Mouse (Mus musculus) E14TG2a.4 (cell line): ENCODE measurements at regions not wholly inside any gene's neighbourhood (a gene's known extent, or its start where the extent isn't known, plus 50 kb on each side); places are given as distances from the start of the nearest gene placed in this dataset.
A peak's percentile ranks its signal among the peaks of the same experiment; 100 is the strongest.

ENCODE experiments used
- H3K27me3 ChIP-seq: 2 replicates; pipeline ENCODE4 v1.6.1; 2014; ENCODE audit warnings: low read length, control low read depth; ENCODE audit not compliant: insufficient read depth
- H3K36me3 ChIP-seq: 2 replicates; pipeline ENCODE4 v1.6.1; 2014; ENCODE audit warnings: low read length, control low read depth; ENCODE audit not compliant: insufficient read depth
- H3K4me1 ChIP-seq: replicated peaks from 2 replicates; pipeline ENCODE4 v1.6.1; 2014; ENCODE audit warnings: low read depth, low read length, control low read depth
- H3K4me3 ChIP-seq: replicated peaks from 2 replicates; pipeline ENCODE4 v1.5.1; 2014; ENCODE audit warnings: mild to moderate bottlenecking, low read length
- H3K9me3 ChIP-seq: 2 replicates; pipeline ENCODE4 v1.6.1; 2014; ENCODE audit warnings: low read length, control low read depth
- CTCF ChIP-seq: conservative IDR thresholded peaks from 2 replicates; pipeline ENCODE4 v1.5.1; 2014; ENCODE audit warnings: low read length
- NANOG ChIP-seq: IDR thresholded peaks from 2 replicates; pipeline ENCODE4 v1.6.1; 2014; ENCODE audit warnings: borderline replicate concordance, low read length, mixed read lengths
- POU5F1 ChIP-seq: IDR thresholded peaks from 2 replicates; pipeline ENCODE4 v1.6.1; 2014; ENCODE audit warnings: low read length, borderline replicate concordance

DNA sequence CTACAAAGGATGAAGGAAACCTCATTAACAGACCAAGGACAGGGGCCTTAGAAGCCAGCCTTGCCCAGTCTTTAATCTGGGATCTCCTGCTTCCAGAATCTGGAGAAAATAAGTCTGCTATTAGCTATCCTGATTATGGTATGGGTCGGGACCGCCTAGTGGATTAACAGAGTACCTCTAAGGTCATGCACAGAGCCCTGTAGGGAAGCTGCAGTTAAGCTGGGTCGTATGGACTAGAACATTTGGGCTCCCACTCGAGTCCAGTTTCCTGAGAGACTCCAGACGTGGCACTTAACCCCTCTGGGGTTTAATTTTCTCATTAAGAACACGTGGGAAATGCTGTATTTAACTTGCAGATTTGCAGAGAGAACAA lies 191.5 kb upstream of the Map3k1 start:
- no peak for TF ChIP-seq CTCF
- TF ChIP-seq NANOG = no peak
- no peak for TF ChIP-seq POU5F1
- Histone ChIP-seq H3K4me3 (no peak overlapping the region), H3K27me3 (peaks cover 16% of the 10 kb centered on the region; the same call in 1 of the 2 replicates), H3K9me3 (0 out of 2 replicates have a peak, but pooled peaks cover 4% of the 10 kb centered on the region), H3K36me3 (no peaks in the 10 kb centered on the region), H3K4me1 (peaks cover 39% of the 10 kb centered on the region)

DNA sequence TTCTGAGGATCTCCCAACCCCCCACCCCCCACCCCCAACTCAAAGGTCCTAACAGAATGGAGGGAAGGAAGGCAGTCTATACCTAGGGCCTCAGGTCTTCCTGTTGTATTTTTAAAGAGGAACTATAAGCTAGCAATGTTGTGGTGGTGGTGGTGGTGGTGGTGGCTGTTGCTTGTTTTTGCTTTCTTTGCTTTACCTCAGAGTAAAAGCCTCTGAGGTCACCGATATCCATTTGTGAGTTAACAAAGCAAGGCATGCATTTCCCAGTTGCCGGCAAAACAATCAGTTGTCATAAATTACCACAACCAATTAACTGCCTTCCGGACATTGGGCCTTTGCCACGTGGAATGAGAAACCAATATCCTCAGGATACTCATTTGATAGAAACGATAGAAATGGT lies 191.9 kb upstream of the Map3k1 start:
- Histone ChIP-seq H3K9me3 (0 out of 2 replicates have a peak, but pooled peaks cover 4% of the 10 kb centered on the region), H3K4me1 (peaks cover 39% of the 10 kb centered on the region), H3K4me3 (no peak overlapping the region), H3K36me3 (no peaks in the 10 kb centered on the region), H3K27me3 (peaks cover 13% of the 10 kb centered on the region; the same call in 1 of the 2 replicates)
- TF ChIP-seq NANOG = no peak
- TF ChIP-seq POU5F1 = no peak
- TF ChIP-seq CTCF = no peak

DNA sequence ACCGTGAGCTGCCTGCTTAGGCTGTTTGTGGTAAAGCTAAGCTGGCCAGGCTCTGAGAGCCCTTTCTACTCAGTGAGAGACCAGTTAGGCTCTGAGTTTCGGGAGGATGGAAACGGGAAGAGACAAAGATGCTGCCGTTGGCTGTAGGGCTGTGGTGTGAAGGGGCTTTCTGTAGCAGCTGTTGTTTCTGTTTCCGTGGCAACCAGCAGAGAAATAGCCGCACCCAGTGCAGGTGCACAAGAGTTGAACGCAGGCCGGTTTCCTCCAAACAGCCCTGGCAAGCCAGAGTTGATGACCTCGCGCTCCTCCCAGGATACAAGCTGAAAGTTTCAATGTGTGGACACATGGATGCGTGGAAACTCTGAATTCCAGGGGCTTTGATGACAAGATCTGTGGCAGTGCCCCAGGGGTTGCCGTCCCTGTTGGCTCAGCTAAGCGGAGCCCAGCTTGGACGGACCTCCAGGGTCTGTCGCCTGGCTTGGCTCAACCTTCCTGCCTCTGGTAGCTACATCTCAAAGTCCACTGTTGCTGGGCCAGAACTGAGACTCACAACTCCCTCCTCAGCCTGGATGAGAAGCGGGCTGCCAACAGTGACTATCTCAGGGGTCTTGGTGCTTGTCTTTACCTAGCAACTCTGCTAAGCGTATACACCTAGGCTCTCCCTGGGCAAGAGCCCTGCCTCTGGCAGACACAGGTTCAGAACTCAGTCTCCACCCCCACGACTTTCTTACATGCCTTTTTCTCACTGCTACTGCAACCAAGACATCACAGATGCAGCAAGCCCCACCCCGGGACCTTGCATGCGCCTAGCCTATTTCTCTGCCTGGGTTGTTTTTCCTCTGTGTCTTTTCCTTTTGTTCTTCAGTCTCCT lies 192.6 kb upstream of the Map3k1 start:
- Histone ChIP-seq H3K4me1 (peaks cover 39% of the 10 kb centered on the region), H3K27me3 (peaks cover 10% of the 10 kb centered on the region; the same call in 1 of the 2 replicates), H3K36me3 (no peaks in the 10 kb centered on the region), H3K4me3 (0 out of 2 replicates have a peak overlapping the region, but pooled peaks have one; percentile 17), H3K9me3 (0 out of 2 replicates have a peak, but pooled peaks cover 4% of the 10 kb centered on the region)
- TF ChIP-seq CTCF = no peak
- no peak for TF ChIP-seq NANOG
- TF ChIP-seq POU5F1 = no peak

DNA sequence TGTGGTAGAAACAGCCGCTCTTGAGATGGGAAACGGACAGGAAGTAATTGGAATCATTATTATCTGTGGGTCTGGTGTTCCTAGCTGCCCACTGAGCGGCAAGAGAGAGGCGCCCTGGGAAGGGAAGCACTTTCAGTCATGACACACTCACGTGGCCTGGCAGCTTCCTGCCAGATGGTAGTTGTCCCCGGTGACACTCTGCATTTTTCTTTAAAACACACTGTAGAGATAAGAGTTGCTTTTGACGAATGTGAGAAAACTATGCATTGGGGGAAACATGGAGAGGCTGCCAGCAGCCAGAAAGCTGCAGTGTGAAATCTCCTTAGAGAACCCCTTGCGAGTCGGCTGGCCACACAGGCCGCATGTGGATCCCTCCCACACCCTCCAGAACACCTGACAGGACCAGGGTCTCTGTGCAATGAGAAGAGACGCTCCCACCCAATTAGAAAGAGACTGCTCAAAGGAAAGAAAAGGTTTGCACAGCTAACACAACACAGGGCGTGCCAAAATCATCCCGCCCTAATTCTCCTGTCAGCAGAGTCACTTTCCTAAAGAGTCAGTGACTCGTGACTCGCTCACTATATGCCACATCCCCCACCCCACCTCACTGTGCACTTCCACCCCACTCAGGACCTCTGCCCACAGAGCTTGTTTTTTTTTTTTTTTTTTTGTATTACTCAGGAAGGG lies 194.0 kb upstream of the Map3k1 start:
- no peak for TF ChIP-seq CTCF
- Histone ChIP-seq H3K36me3 (no peaks in the 10 kb centered on the region), H3K4me1 (peaks cover 39% of the 10 kb centered on the region), H3K27me3 (peaks cover 5% of the 10 kb centered on the region; the same call in 1 of the 2 replicates), H3K4me3 (no peak overlapping the region), H3K9me3 (0 out of 2 replicates have a peak, but pooled peaks cover 4% of the 10 kb centered on the region)

DNA sequence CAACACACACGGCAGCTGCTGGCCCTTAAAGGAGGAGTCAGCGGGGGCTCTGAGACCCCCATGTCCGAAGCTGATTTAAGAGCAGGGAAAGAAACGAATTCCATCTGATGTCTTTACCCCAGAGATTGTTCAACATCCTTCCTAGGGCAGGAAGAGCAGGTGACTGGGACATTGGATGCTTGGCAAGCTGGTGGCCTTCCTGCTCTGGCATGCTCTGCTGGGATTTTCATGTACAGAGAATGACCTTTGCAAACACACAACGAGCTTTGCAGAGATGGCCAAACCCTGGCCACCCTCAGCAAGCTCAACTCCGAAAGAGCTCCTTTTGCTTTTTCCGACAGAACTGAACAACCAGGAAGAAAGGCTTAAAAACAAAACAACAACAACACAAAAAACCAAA lies 194.7 kb upstream of the Map3k1 start:
- TF ChIP-seq CTCF (no peak), NANOG (no peak), POU5F1 (no peak)
- no peak overlapping the region for H3K4me3 ChIP-seq
- peaks cover 2% of the 10 kb centered on the region; the same call in 1 of the 2 replicates for H3K27me3 ChIP-seq
- H3K9me3 ChIP-seq = 0 out of 2 replicates have a peak, but pooled peaks cover 4% of the 10 kb centered on the region
- H3K36me3 ChIP-seq = no peaks in the 10 kb centered on the region
- H3K4me1 ChIP-seq = peaks cover 39% of the 10 kb centered on the region

DNA sequence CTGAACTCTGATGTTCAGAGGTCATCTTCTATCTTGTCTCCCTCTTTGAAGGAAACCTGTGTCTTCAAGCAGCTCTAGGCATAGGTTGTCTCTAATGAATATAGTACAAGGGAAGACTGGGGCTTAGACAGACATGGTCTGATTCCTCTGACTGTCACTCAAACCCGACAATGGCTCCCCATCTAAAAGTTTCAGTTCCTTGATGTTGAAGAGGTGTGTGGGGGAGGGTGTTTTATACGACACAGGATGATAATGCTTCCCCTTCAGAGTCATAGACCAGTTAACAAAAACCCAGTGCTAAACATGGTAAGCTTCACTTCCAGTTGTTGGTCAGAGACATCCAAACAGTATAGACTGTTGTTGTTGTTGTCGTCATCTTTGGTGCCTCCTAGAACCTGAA lies 195.3 kb upstream of the Map3k1 start:
- Histone ChIP-seq H3K27me3 (no peaks in the 10 kb centered on the region), H3K36me3 (no peaks in the 10 kb centered on the region), H3K9me3 (peaks cover 9% of the 10 kb centered on the region), H3K4me1 (peaks cover 39% of the 10 kb centered on the region), H3K4me3 (no peak overlapping the region)
- TF ChIP-seq POU5F1 (no peak), CTCF (no peak), NANOG (no peak)

DNA sequence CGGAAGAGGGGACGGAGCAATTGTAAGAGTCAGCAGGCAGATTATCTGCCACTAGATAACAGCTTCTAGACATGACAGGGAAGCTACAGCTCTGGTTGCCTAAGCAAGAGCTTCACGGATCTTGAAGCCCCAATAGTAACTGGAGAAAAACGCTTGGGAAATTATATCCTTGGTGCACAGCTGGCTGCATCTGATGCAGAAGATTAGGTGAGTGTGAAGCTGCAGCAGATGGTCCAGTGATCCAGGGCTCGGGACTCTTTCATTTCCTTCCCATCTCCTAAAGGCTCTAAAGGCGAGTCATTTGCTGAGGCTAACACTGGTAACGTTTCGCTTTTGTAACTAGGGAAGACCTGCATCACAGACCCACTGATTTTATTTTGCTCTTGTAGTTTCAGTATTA lies 196.6 kb upstream of the Map3k1 start:
- H3K4me3 ChIP-seq = no peak overlapping the region
- TF ChIP-seq CTCF (no peak), NANOG (no peak), POU5F1 (no peak)

DNA sequence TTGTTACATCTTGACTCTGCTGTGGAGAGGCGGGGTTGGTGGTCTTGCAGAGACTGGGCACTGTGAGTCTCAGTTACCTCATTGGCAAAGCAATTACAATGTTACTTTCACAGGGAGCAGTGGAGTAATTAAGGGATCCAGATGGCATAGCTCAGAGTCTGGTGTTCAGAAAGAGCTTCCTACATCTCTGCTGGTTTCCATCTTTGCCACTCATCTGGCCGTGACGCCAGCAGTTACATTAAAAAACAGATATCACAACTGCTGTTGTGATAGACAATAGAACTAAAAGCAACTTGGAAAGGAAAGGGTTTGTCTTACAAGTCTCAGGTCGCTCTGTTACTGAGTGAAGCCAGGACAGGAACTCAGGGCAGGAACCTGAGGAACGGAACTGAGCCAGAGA lies 200.0 kb upstream of the Map3k1 start:
- H3K27me3 ChIP-seq = no peaks in the 10 kb centered on the region
- no peaks in the 10 kb centered on the region for H3K36me3 ChIP-seq
- H3K4me3 ChIP-seq = no peak overlapping the region
- H3K4me1 ChIP-seq = no peaks in the 10 kb centered on the region
- peaks cover 15% of the 10 kb centered on the region for H3K9me3 ChIP-seq
- no peak for TF ChIP-seq NANOG
- no peak for TF ChIP-seq CTCF
- TF ChIP-seq POU5F1 = no peak

More for the DNA sequence above, 196.6 kb upstream of the Map3k1 start:
- no peaks in the 10 kb centered on the region for H3K36me3 ChIP-seq
- no peaks in the 10 kb centered on the region for H3K27me3 ChIP-seq
- H3K9me3 ChIP-seq = peaks cover 13% of the 10 kb centered on the region
- peaks cover 30% of the 10 kb centered on the region for H3K4me1 ChIP-seq

DNA sequence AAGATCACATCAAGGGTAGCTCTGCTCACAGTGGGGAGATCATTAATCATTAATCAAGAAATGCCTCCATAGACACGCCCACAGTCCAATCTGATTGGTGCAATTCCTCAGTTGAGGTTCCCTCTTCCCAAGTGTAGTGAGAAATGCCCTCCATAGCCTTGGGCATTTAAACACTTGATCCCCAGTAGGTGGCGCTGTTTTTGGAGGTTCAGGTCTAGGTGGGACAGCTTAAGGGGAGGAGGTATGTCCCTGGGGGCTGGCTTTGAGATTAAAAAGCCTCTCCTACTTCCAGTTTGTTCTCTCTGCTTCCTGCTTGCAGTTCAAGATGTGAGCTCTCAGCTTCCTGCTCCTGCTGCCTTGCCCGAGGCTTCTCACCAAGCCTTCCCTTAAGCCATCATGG lies 200.5 kb upstream of the Map3k1 start:
- peak; percentile 42 for TF ChIP-seq CTCF
- no peak for TF ChIP-seq POU5F1
- no peak overlapping the region for H3K4me3 ChIP-seq
- no peaks in the 10 kb centered on the region for H3K27me3 ChIP-seq
- no peaks in the 10 kb centered on the region for H3K4me1 ChIP-seq
- no peaks in the 10 kb centered on the region for H3K36me3 ChIP-seq
- peaks cover 19% of the 10 kb centered on the region for H3K9me3 ChIP-seq
